Mouse (Mus musculus) brain, embryonic 14.5 days (tissue): Measurements from ENCODE around the gene Odf2l.

Experiments used
- CTCF ChIP-seq: fragments of 200-500 bp; IDR thresholded peaks from 2 replicates; pipeline ENCODE4 v1.5.1; 2012; ENCODE audit warnings: inconsistent platforms, mild to moderate bottlenecking, moderate library complexity, borderline replicate concordance; ENCODE audit not compliant: insufficient read depth, insufficient read length; ENCODE audit errors: extremely low read depth
- POLR2A ChIP-seq: fragments of 200-500 bp; IDR thresholded peaks from 2 replicates; pipeline ENCODE4 v1.6.1; 2012; ENCODE audit warnings: mild to moderate bottlenecking, inconsistent platforms, borderline replicate concordance; ENCODE audit not compliant: poor library complexity, insufficient read depth, insufficient read length, severe bottlenecking; ENCODE audit errors: extremely low read depth

DNA sequence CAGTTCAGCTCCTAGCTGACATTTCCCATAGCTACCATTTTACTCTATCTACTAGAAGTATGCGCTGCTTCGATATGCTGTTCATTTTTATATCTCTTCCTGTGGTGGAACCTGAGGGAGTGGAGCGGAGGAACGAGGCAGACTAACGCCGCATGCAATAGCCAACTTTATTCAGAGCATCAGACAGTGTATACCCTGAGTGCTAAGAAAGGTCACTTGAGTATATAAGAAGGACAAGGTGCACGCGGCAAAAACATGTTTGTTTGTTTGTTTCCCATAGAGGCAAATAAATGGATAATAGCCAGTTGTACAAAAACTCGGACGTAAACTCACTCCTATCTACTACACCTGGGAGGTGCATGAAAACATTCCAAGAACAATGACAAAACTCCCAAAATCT, 751 bp upstream of the Odf2l start:
- no peak for TF ChIP-seq CTCF
- no peak for TF ChIP-seq POLR2A
